Mouse (Mus musculus) limb, embryonic 10.5 days (tissue): Measurements from ENCODE around the gene Elf2. TPM values are rescaled to one million over a fixed set of nuclear protein-coding genes. Genes with fewer than 3 reads are reported as not detected.

Experiments
- DNase-seq: peaks from one replicate; pipeline ENCODE4 v3.0.0-alpha.2; 2017; ENCODE audit warnings: low spot score
- H3K27ac ChIP-seq: fragments of 300-500 bp; sonication (generic); 2 replicates; pipeline ENCODE4 v1.5.1; 2016; ENCODE audit warnings: mild to moderate bottlenecking
- H3K27me3 ChIP-seq: fragments of 300-500 bp; sonication (generic); 2 replicates; pipeline ENCODE4 v1.6.1; 2016; ENCODE audit warnings: low read depth, mild to moderate bottlenecking; ENCODE audit not compliant: poor library complexity, severe bottlenecking
- H3K36me3 ChIP-seq: fragments of 300-500 bp; sonication (generic); 2 replicates; pipeline ENCODE4 v1.6.1; 2016; ENCODE audit warnings: mild to moderate bottlenecking, moderate library complexity
- H3K4me1 ChIP-seq: fragments of 300-500 bp; sonication (generic); 2 replicates; pipeline ENCODE4 v1.6.1; 2016
- H3K4me3 ChIP-seq: fragments of 300-500 bp; sonication (generic); 2 replicates; pipeline ENCODE4 v1.5.1; 2016; ENCODE audit warnings: mild to moderate bottlenecking, moderate library complexity
- H3K9me3 ChIP-seq: fragments of 300-500 bp; sonication (generic); replicated peaks from 2 replicates; pipeline ENCODE4 v1.6.1; 2016; ENCODE audit warnings: mild to moderate bottlenecking
- WGBS: fragments of 180-500 bp; shearing (Covaris S2); methylation state at CpG from one replicate; pipeline ENCODE4 v1.1.7; 2016; 5-methylcytosine and 5-hydroxymethylcytosine counted together
- polyA plus RNA-seq: library from polyadenylated mRNA; unstranded; fragments of >200 nt; fragmentation: Nextera tagmentation; extraction: Ambion mirVana; gene quantifications from 2 replicates; pipeline ENCODE4 v1.2.1, GENCODE M21; 2016

Gene Elf2
- polyA plus RNA-seq, 1 experiment from 2014 or later: 44.3 TPM

GRCm38 (mm10) chr3:51373544-51373943, 33.1 kb upstream of the Elf2 start:
- H3K4me1 ChIP-seq: peaks cover 7% of the 10 kb centered on the region
- no peaks in the 10 kb centered on the region for H3K9me3 ChIP-seq
- 76% methylated on average over 5 of the region's 5 CpGs for WGBS
- DNase-seq: no peak
- H3K4me3 ChIP-seq: no peak overlapping the region
- no peaks in the 10 kb centered on the region for H3K36me3 ChIP-seq
- H3K27ac ChIP-seq: no peak overlapping the region
- no peaks in the 10 kb centered on the region for H3K27me3 ChIP-seq

GRCm38 (mm10) chr3:51372883-51373282, 32.4 kb upstream of the Elf2 start:
- DNase-seq: no peak
- WGBS: 72% methylated on average over 5 of the region's 5 CpGs
- no peaks in the 10 kb centered on the region for H3K27me3 ChIP-seq
- no peaks in the 10 kb centered on the region for H3K9me3 ChIP-seq
- H3K27ac ChIP-seq: no peak overlapping the region
- no peak overlapping the region for H3K4me3 ChIP-seq
- 0 out of 2 replicates have a peak, but pooled peaks cover under 1% of the 10 kb centered on the region for H3K4me1 ChIP-seq
- no peaks in the 10 kb centered on the region for H3K36me3 ChIP-seq

GRCm38 (mm10) chr3:51371826-51372225, 31.4 kb upstream of the Elf2 start:
- H3K27ac ChIP-seq: no peak overlapping the region
- no peaks in the 10 kb centered on the region for H3K9me3 ChIP-seq
- H3K4me3 ChIP-seq: no peak overlapping the region
- DNase-seq: no peak
- no peaks in the 10 kb centered on the region for H3K4me1 ChIP-seq
- WGBS: 77% methylated on average over 2 of the region's 2 CpGs
- H3K27me3 ChIP-seq: no peaks in the 10 kb centered on the region
- H3K36me3 ChIP-seq: no peaks in the 10 kb centered on the region

- Histone ChIP-seq H3K27me3 (peaks cover 24% of the 10 kb centered on the region), H3K4me3 (no peak overlapping the region), H3K9me3 (no peaks in the 10 kb centered on the region), H3K4me1 (peaks cover 14% of the 10 kb centered on the region), H3K27ac (no peak overlapping the region), H3K36me3 (no peaks in the 10 kb centered on the region)
- 86% methylated on average over 4 of the region's 4 CpGs for WGBS
- no peak for DNase-seq
Observed at GRCm38 (mm10) chr3:51368011-51368410, 27.5 kb upstream of the Elf2 start.

GRCm38 (mm10) chr3:51366926-51367325, 26.5 kb upstream of the Elf2 start:
- Histone ChIP-seq H3K9me3 (no peaks in the 10 kb centered on the region), H3K27me3 (peaks cover 28% of the 10 kb centered on the region), H3K36me3 (no peaks in the 10 kb centered on the region), H3K4me1 (peaks cover 14% of the 10 kb centered on the region), H3K27ac (no peak overlapping the region), H3K4me3 (no peak overlapping the region)
- 83% methylated on average over 4 of the region's 4 CpGs for WGBS
- no peak for DNase-seq

GRCm38 (mm10) chr3:51365517-51365882, 25.0 kb upstream of the Elf2 start:
- WGBS: 11% methylated on average over 3 of the region's 3 CpGs
- H3K27ac ChIP-seq: peak overlapping the region; percentile 72; the same call in 1 of the 2 replicates

GRCm38 (mm10) chr3:51364703-51365516, 24.4 kb upstream of the Elf2 start:
- Histone ChIP-seq H3K27ac (peak overlapping the region; percentile 72), H3K4me1 (peaks cover 19% of the 10 kb centered on the region), H3K9me3 (no peaks in the 10 kb centered on the region), H3K36me3 (no peaks in the 10 kb centered on the region), H3K27me3 (peaks cover 28% of the 10 kb centered on the region), H3K4me3 (peak overlapping the region; percentile 56)
- DNase-seq: peak; percentile 74
- 6% methylated on average over 31 of the region's 31 CpGs for WGBS

More at GRCm38 (mm10) chr3:51365517-51365882, 25.0 kb upstream of the Elf2 start:
- H3K9me3 ChIP-seq: no peaks in the 10 kb centered on the region
- no peak for DNase-seq
- H3K4me1 ChIP-seq: peaks cover 19% of the 10 kb centered on the region
- peaks cover 28% of the 10 kb centered on the region for H3K27me3 ChIP-seq
- no peaks in the 10 kb centered on the region for H3K36me3 ChIP-seq
- peak overlapping the region; percentile 56 for H3K4me3 ChIP-seq

- no peak for DNase-seq
- Histone ChIP-seq H3K27me3 (peaks cover 25% of the 10 kb centered on the region), H3K27ac (peak overlapping the region; percentile 0; the same call in 1 of the 2 replicates), H3K9me3 (no peaks in the 10 kb centered on the region), H3K4me3 (no peak overlapping the region), H3K36me3 (no peaks in the 10 kb centered on the region), H3K4me1 (peaks cover 32% of the 10 kb centered on the region)
- 19% methylated on average over 9 of the region's 9 CpGs for WGBS
Observed at GRCm38 (mm10) chr3:51361066-51361465, 20.6 kb upstream of the Elf2 start.

- peak overlapping the region; percentile 72 for H3K4me3 ChIP-seq
- H3K27ac ChIP-seq: no peak overlapping the region
- peaks cover 18% of the 10 kb centered on the region for H3K27me3 ChIP-seq
- no peaks in the 10 kb centered on the region for H3K36me3 ChIP-seq
- WGBS: 16% methylated on average over 14 of the region's 14 CpGs
- H3K4me1 ChIP-seq: peaks cover 21% of the 10 kb centered on the region
- DNase-seq: no peak
- H3K9me3 ChIP-seq: no peaks in the 10 kb centered on the region
Observed at GRCm38 (mm10) chr3:51359558-51360307, 19.3 kb upstream of the Elf2 start.

GRCm38 (mm10) chr3:51358660-51359557, 18.4 kb upstream of the Elf2 start:
- under 1% methylated on average over 50 of the region's 50 CpGs for WGBS
- Histone ChIP-seq H3K4me1 (peaks cover 18% of the 10 kb centered on the region; the same call in 1 of the 2 replicates), H3K27me3 (peaks cover 10% of the 10 kb centered on the region), H3K4me3 (peak overlapping the region; percentile 72), H3K9me3 (no peaks in the 10 kb centered on the region), H3K36me3 (no peaks in the 10 kb centered on the region), H3K27ac (peak overlapping the region; percentile 72)
- peak; percentile 93 for DNase-seq

- Histone ChIP-seq H3K36me3 (no peaks in the 10 kb centered on the region), H3K4me3 (peak overlapping the region; percentile 72), H3K27ac (no peak overlapping the region), H3K27me3 (0 out of 2 replicates have a peak, but pooled peaks cover 4% of the 10 kb centered on the region), H3K4me1 (peaks cover 18% of the 10 kb centered on the region; the same call in 1 of the 2 replicates), H3K9me3 (no peaks in the 10 kb centered on the region)
- DNase-seq: peak; percentile 88
- WGBS: under 1% methylated on average over 15 of the region's 15 CpGs
Observed at GRCm38 (mm10) chr3:51358181-51358580, 17.7 kb upstream of the Elf2 start.

GRCm38 (mm10) chr3:51357624-51358023, 17.2 kb upstream of the Elf2 start:
- 7% methylated on average over 14 of the region's 14 CpGs for WGBS
- Histone ChIP-seq H3K9me3 (no peaks in the 10 kb centered on the region), H3K4me3 (peak overlapping the region; percentile 72), H3K27me3 (0 out of 2 replicates have a peak, but pooled peaks cover under 1% of the 10 kb centered on the region), H3K36me3 (no peaks in the 10 kb centered on the region), H3K27ac (no peak overlapping the region), H3K4me1 (peaks cover 18% of the 10 kb centered on the region; the same call in 1 of the 2 replicates)
- peak; percentile 54 for DNase-seq
